Comparison of ENCODE assay signal across 9 mouse cellular contexts in genomic region chr6:90945560-90946230, GRCm38 (mm10). TPM values are rescaled to one million over a fixed set of nuclear protein-coding genes. Genes with fewer than 3 reads are reported as not detected.
DNase-seq lines count a peak whose midpoint lies in the region; ATAC-seq lines count a peak whose summit lies in the region.
"Had no signal": no experiment of that assay in that cellular context is flagged by ENCODE, and none has a peak within 500 bp of the region (broad histone marks: within the 10 kb centered on the region; RNA-seq: fewer than 3 reads in every experiment).

No protein-coding gene starts in this region.

- no peak overlapping the region for H3K4me3 ChIP-seq in heart, embryonic 16.5 days (ENCODE audit: low read length)
- no peak overlapping the region for H3K4me3 ChIP-seq in neural tube, embryonic 15.5 days (replicated peaks)
- H3K4me3 ChIP-seq: embryonic facial prominence, embryonic 15.5 days had no signal

- no peaks in the 10 kb centered on the region for H3K9me3 ChIP-seq in heart, embryonic 16.5 days (replicated peaks; ENCODE audit: control insufficient read depth, low read length)
- H3K9me3 ChIP-seq in neural tube, embryonic 15.5 days (replicated peaks), result no peaks in the 10 kb centered on the region
- H3K9me3 ChIP-seq: embryonic facial prominence, embryonic 15.5 days had no signal

- no peak overlapping the region for H3K27ac ChIP-seq in heart, embryonic 16.5 days (ENCODE audit: low read length)
- no peak overlapping the region for H3K27ac ChIP-seq in neural tube, embryonic 15.5 days (replicated peaks)
- H3K27ac ChIP-seq: embryonic facial prominence, embryonic 15.5 days had no signal

- H3K27me3 ChIP-seq in heart, embryonic 16.5 days (ENCODE audit: control insufficient read depth, insufficient read depth, low read length), result no peaks in the 10 kb centered on the region
- H3K27me3 ChIP-seq in neural tube, embryonic 15.5 days (replicated peaks), result no peaks in the 10 kb centered on the region
- H3K27me3 ChIP-seq: embryonic facial prominence, embryonic 15.5 days had no signal

- H3K4me2 ChIP-seq in heart, embryonic 16.5 days (ENCODE audit: low read depth, low read length), result no peak overlapping the region
- no peak overlapping the region for H3K4me2 ChIP-seq in neural tube, embryonic 15.5 days
- H3K4me2 ChIP-seq: embryonic facial prominence, embryonic 15.5 days had no signal

- WGBS in heart, embryonic 16.5 days, result 41% methylated on average over 2 of the region's 2 CpGs
- 68% methylated on average over 2 of the region's 2 CpGs for WGBS in neural tube, embryonic 15.5 days

- no peaks in the 10 kb centered on the region for H3K36me3 ChIP-seq in heart, embryonic 16.5 days (ENCODE audit: control insufficient read depth, insufficient read depth)
- no peaks in the 10 kb centered on the region for H3K36me3 ChIP-seq in neural tube, embryonic 15.5 days
- H3K36me3 ChIP-seq: embryonic facial prominence, embryonic 15.5 days had no signal

- H3K4me1 ChIP-seq in heart, embryonic 16.5 days (ENCODE audit: control insufficient read depth, insufficient read depth, low read length), result peaks cover 15% of the 10 kb centered on the region
- H3K4me1 ChIP-seq in neural tube, embryonic 15.5 days, result no peaks in the 10 kb centered on the region

- ATAC-seq in heart, embryonic 16.5 days (replicated peaks; ENCODE audit: extremely low read depth, insufficient read depth, low FRiP score), result 0 out of 2 replicates have a peak, but pooled peaks have one; percentile 18
- ATAC-seq in neural tube, embryonic 15.5 days (ENCODE audit: low FRiP score), result no peak
- ATAC-seq in activated CD4-positive, CD25-positive, alpha-beta regulatory T cell, adult 4 months, result no peak

- DNase-seq in heart, adult 8-10 months (ENCODE audit: low spot score), result no peak
- DNase-seq in cerebellum, postnatal 10 days, result peak; percentile 61 to 63
- DNase-seq in kidney, postnatal 10 days, result peak; percentile 79
- DNase-seq in lung, postnatal 10 days, result peak; percentile 40
- DNase-seq in retina, embryonic 14.5 days (ENCODE audit: low spot score), result no peak

- no peak overlapping the region for H3K9ac ChIP-seq in heart, embryonic 16.5 days (ENCODE audit: low read length)
- no peak overlapping the region for H3K9ac ChIP-seq in neural tube, embryonic 15.5 days (replicated peaks)
- H3K9ac ChIP-seq: embryonic facial prominence, embryonic 15.5 days had no signal

RNA-seq across cellular contexts. Expression of gene Iqsec1, which starts 42.8 kb away (rescaled TPM):
- 13.7 and 14.0 TPM in 2 replicates for polyA plus RNA-seq in heart, embryonic 16.5 days (2015; fragmentation: Nextera tagmentation; extraction: Ambion mirVana)
- total RNA-seq in heart, adult 8-10 months (2022), result 100 to 1,000 TPM; 164 to 183 (median 169) TPM
- 19.7 and 21.5 TPM in 2 replicates for polyA plus RNA-seq in neural tube, embryonic 15.5 days (2015; fragmentation: Nextera tagmentation; extraction: Ambion mirVana)
- 10 to 100 TPM in 1 of 2 experiments, 1 to 10 TPM in 1; 6.7 to 10.2 TPM for polyA plus RNA-seq in activated CD4-positive, CD25-positive, alpha-beta regulatory T cell, adult 4 months (2017; shearing (Covaris generic))

Comparison
In these comparisons a context has a peak if more than half of its experiments do, and no peak if none do; other contexts are left out.
1. DNase-seq: peak in cerebellum, postnatal 10 days (2 of 2), kidney, postnatal 10 days (single experiment) and lung, postnatal 10 days (single experiment); none in heart, adult 8-10 months (single experiment) and retina, embryonic 14.5 days (single experiment).